Mouse (Mus musculus): ENCODE measurements at regions not wholly inside any gene's neighbourhood (a gene's known extent, or its start where the extent isn't known, plus 50 kb on each side); places are given as distances from the start of the nearest gene placed in this dataset.
A peak's percentile ranks its signal among the peaks of the same experiment; 100 is the strongest.

- no peak overlapping the region for H3K9ac ChIP-seq
- no peak overlapping the region for H3K4me3 ChIP-seq (replicated peaks)
- no peak overlapping the region for H3K27ac ChIP-seq (replicated peaks)
- ATAC-seq (ENCODE audit: insufficient number of reproducible peaks, low FRiP score, low TSS enrichment, low read depth), result no peak
- H3K9me3 ChIP-seq (replicated peaks), result no peaks in the 10 kb centered on the region
- no peaks in the 10 kb centered on the region for H3K4me1 ChIP-seq
- H3K27me3 ChIP-seq, result no peaks in the 10 kb centered on the region
- no peaks in the 10 kb centered on the region for H3K36me3 ChIP-seq
- 87% methylated on average over 15 of the region's 15 CpGs for WGBS
- no peak overlapping the region for H3K4me2 ChIP-seq (replicated peaks)
These were observed 961.4 kb downstream of the Mat2b start for GRCm38 (mm10) chr11:39733434-39734076.

GRCm38 (mm10) chr11:39723621-39724020 lies 971.4 kb downstream of the Mat2b start:
- ATAC-seq (ENCODE audit: insufficient number of reproducible peaks, low FRiP score, low TSS enrichment, low read depth), result no peak
- H3K4me2 ChIP-seq (replicated peaks), result no peak overlapping the region
- H3K9me3 ChIP-seq (replicated peaks), result no peaks in the 10 kb centered on the region

GRCm38 (mm10) chr11:39678521-39678920 lies 1016.5 kb downstream of the Mat2b start:
- 68% methylated on average over 2 of the region's 2 CpGs for WGBS
- Histone ChIP-seq H3K9me3 (replicated peaks) (no peaks in the 10 kb centered on the region), H3K4me1 (no peaks in the 10 kb centered on the region), H3K4me2 (replicated peaks) (no peak overlapping the region), H3K4me3 (replicated peaks) (no peak overlapping the region), H3K27me3 (no peaks in the 10 kb centered on the region), H3K9ac (no peak overlapping the region), H3K36me3 (no peaks in the 10 kb centered on the region), H3K27ac (replicated peaks) (no peak overlapping the region)
- ATAC-seq (ENCODE audit: insufficient number of reproducible peaks, low FRiP score, low TSS enrichment, low read depth), result no peak

More at GRCm38 (mm10) chr11:39723621-39724020, 971.4 kb downstream of the Mat2b start:
- no peaks in the 10 kb centered on the region for H3K27me3 ChIP-seq
- no peaks in the 10 kb centered on the region for H3K4me1 ChIP-seq
- no peak overlapping the region for H3K9ac ChIP-seq
- H3K36me3 ChIP-seq, result no peaks in the 10 kb centered on the region
- H3K4me3 ChIP-seq (replicated peaks), result no peak overlapping the region
- no peak overlapping the region for H3K27ac ChIP-seq (replicated peaks)

GRCm38 (mm10) chr11:39653595-39653994 lies 1041.4 kb downstream of the Mat2b start:
- Histone ChIP-seq H3K4me1 (no peaks in the 10 kb centered on the region), H3K9me3 (replicated peaks) (no peaks in the 10 kb centered on the region), H3K27me3 (no peaks in the 10 kb centered on the region), H3K27ac (replicated peaks) (no peak overlapping the region), H3K9ac (no peak overlapping the region), H3K4me3 (replicated peaks) (no peak overlapping the region), H3K4me2 (replicated peaks) (no peak overlapping the region), H3K36me3 (no peaks in the 10 kb centered on the region)
- no peak for ATAC-seq (ENCODE audit: insufficient number of reproducible peaks, low FRiP score, low TSS enrichment, low read depth)
- 89% methylated on average over 5 of the region's 5 CpGs for WGBS

GRCm38 (mm10) chr11:39619356-39619755 lies 1075.6 kb downstream of the Mat2b start:
- Histone ChIP-seq H3K27ac (replicated peaks) (no peak overlapping the region), H3K9me3 (replicated peaks) (no peaks in the 10 kb centered on the region), H3K36me3 (no peaks in the 10 kb centered on the region), H3K9ac (no peak overlapping the region), H3K4me2 (replicated peaks) (no peak overlapping the region), H3K4me1 (no peaks in the 10 kb centered on the region), H3K4me3 (replicated peaks) (no peak overlapping the region), H3K27me3 (no peaks in the 10 kb centered on the region)
- 86% methylated on average over 1 of the region's 1 CpGs for WGBS
- no peak for ATAC-seq (ENCODE audit: insufficient number of reproducible peaks, low FRiP score, low TSS enrichment, low read depth)

GRCm38 (mm10) chr11:39615843-39616242 lies 1079.2 kb downstream of the Mat2b start:
- H3K27ac ChIP-seq (replicated peaks), result no peak overlapping the region
- no peak overlapping the region for H3K4me3 ChIP-seq (replicated peaks)
- H3K4me2 ChIP-seq (replicated peaks), result no peak overlapping the region
- H3K9me3 ChIP-seq (replicated peaks), result no peaks in the 10 kb centered on the region
- H3K4me1 ChIP-seq, result no peaks in the 10 kb centered on the region
- WGBS, result 78% methylated on average over 3 of the region's 3 CpGs
- no peaks in the 10 kb centered on the region for H3K36me3 ChIP-seq
- ATAC-seq (ENCODE audit: insufficient number of reproducible peaks, low FRiP score, low TSS enrichment, low read depth), result no peak
- H3K9ac ChIP-seq, result no peak overlapping the region
- H3K27me3 ChIP-seq, result no peaks in the 10 kb centered on the region

- Histone ChIP-seq H3K4me1 (no peaks in the 10 kb centered on the region), H3K36me3 (no peaks in the 10 kb centered on the region), H3K27me3 (no peaks in the 10 kb centered on the region), H3K27ac (replicated peaks) (no peak overlapping the region), H3K9me3 (replicated peaks) (no peaks in the 10 kb centered on the region), H3K9ac (no peak overlapping the region), H3K4me3 (replicated peaks) (no peak overlapping the region), H3K4me2 (replicated peaks) (no peak overlapping the region)
- 30% methylated on average over 4 of the region's 4 CpGs for WGBS
- ATAC-seq (ENCODE audit: insufficient number of reproducible peaks, low FRiP score, low TSS enrichment, low read depth), result no peak
These were observed 1098.5 kb downstream of the Mat2b start for GRCm38 (mm10) chr11:39596479-39596878.

- peak overlapping the region; percentile 18; the same call in 1 of the 2 replicates for H3K4me3 ChIP-seq (replicated peaks)
- H3K27me3 ChIP-seq, result no peaks in the 10 kb centered on the region
- no peak for ATAC-seq (ENCODE audit: insufficient number of reproducible peaks, low FRiP score, low TSS enrichment, low read depth)
- no peak overlapping the region for H3K27ac ChIP-seq (replicated peaks)
- no peak overlapping the region for H3K9ac ChIP-seq
- no peaks in the 10 kb centered on the region for H3K9me3 ChIP-seq (replicated peaks)
- no peaks in the 10 kb centered on the region for H3K4me1 ChIP-seq
- H3K36me3 ChIP-seq, result no peaks in the 10 kb centered on the region
- WGBS, result 17% methylated on average over 15 of the region's 15 CpGs
- H3K4me2 ChIP-seq (replicated peaks), result peak overlapping the region; percentile 40
These were observed 1106.2 kb downstream of the Mat2b start for GRCm38 (mm10) chr11:39588641-39589385.

GRCm38 (mm10) chr11:39558287-39558686 lies 1136.7 kb downstream of the Mat2b start:
- H3K4me1 ChIP-seq, result no peaks in the 10 kb centered on the region
- 40% methylated on average over 3 of the region's 3 CpGs for WGBS
- no peak for ATAC-seq (ENCODE audit: insufficient number of reproducible peaks, low FRiP score, low TSS enrichment, low read depth)
- H3K27me3 ChIP-seq, result no peaks in the 10 kb centered on the region
- no peak overlapping the region for H3K9ac ChIP-seq
- no peaks in the 10 kb centered on the region for H3K36me3 ChIP-seq
- no peak overlapping the region for H3K4me3 ChIP-seq (replicated peaks)
- no peak overlapping the region for H3K27ac ChIP-seq (replicated peaks)
- no peaks in the 10 kb centered on the region for H3K9me3 ChIP-seq (replicated peaks)
- H3K4me2 ChIP-seq (replicated peaks), result no peak overlapping the region

GRCm38 (mm10) chr11:39550066-39550465 lies 1144.9 kb downstream of the Mat2b start:
- Histone ChIP-seq H3K9ac (no peak overlapping the region), H3K27me3 (no peaks in the 10 kb centered on the region), H3K4me2 (replicated peaks) (no peak overlapping the region), H3K4me1 (no peaks in the 10 kb centered on the region), H3K4me3 (replicated peaks) (no peak overlapping the region), H3K27ac (replicated peaks) (no peak overlapping the region), H3K9me3 (replicated peaks) (no peaks in the 10 kb centered on the region), H3K36me3 (no peaks in the 10 kb centered on the region)
- WGBS, result 52% methylated on average over 3 of the region's 3 CpGs
- ATAC-seq (ENCODE audit: insufficient number of reproducible peaks, low FRiP score, low TSS enrichment, low read depth), result no peak

- no peak overlapping the region for H3K4me2 ChIP-seq (replicated peaks)
- no peaks in the 10 kb centered on the region for H3K9me3 ChIP-seq (replicated peaks)
- 53% methylated on average over 7 of the region's 7 CpGs for WGBS
- H3K4me1 ChIP-seq, result no peaks in the 10 kb centered on the region
- no peak overlapping the region for H3K4me3 ChIP-seq (replicated peaks)
- H3K36me3 ChIP-seq, result no peaks in the 10 kb centered on the region
- ATAC-seq (ENCODE audit: insufficient number of reproducible peaks, low FRiP score, low TSS enrichment, low read depth), result no peak
- H3K9ac ChIP-seq, result no peak overlapping the region
- H3K27me3 ChIP-seq, result no peaks in the 10 kb centered on the region
- no peak overlapping the region for H3K27ac ChIP-seq (replicated peaks)
These were observed 1169.9 kb downstream of the Mat2b start for GRCm38 (mm10) chr11:39524866-39525649.

Data from embryonic facial prominence, embryonic 15.5 days (tissue).